Mouse (Mus musculus): ENCODE results near the gene Cwc25. TPM values are rescaled to one million over a fixed set of nuclear protein-coding genes. Genes with fewer than 3 reads are reported as not detected.
A peak's percentile ranks its signal among the peaks of the same experiment; 100 is the strongest.
"Not testable (repeated sequence)": the region's sequence is repeated elsewhere in the genome, so short reads cannot be mapped to it uniquely, and the experiment has no call there.

Cwc25 gene
- total RNA-seq, 2 experiments from 2014 or later: 18.7 to 19.9 TPM

GRCm38 (mm10) chr11:97734810-97735209 lies 31.5 kb downstream of the Cwc25 start:
- DNase-seq (ENCODE audit: low spot score in 2 of 2): not testable (repeated sequence)

- DNase-seq (ENCODE audit: low spot score in 2 of 2): no peak
Observed at GRCm38 (mm10) chr11:97733689-97734088, 32.7 kb downstream of the Cwc25 start.

GRCm38 (mm10) chr11:97728730-97729129 lies 37.6 kb downstream of the Cwc25 start:
- DNase-seq (ENCODE audit: low spot score in 2 of 2): no peak

GRCm38 (mm10) chr11:97728311-97728710 lies 38.0 kb downstream of the Cwc25 start:
- no peak for DNase-seq (ENCODE audit: low spot score in 2 of 2)

- DNase-seq (ENCODE audit: low spot score in 2 of 2): no peak
Observed at GRCm38 (mm10) chr11:97723709-97724108, 42.6 kb downstream of the Cwc25 start.

- DNase-seq (ENCODE audit: low spot score in 2 of 2): no peak
Observed at GRCm38 (mm10) chr11:97721338-97721737, 45.0 kb downstream of the Cwc25 start.

GRCm38 (mm10) chr11:97719041-97719440 lies 47.3 kb downstream of the Cwc25 start:
- no peak for DNase-seq (ENCODE audit: low spot score in 2 of 2)

GRCm38 (mm10) chr11:97718281-97718860 lies 48.0 kb downstream of the Cwc25 start:
- DNase-seq (ENCODE audit: low spot score in 2 of 2): no peak

GRCm38 (mm10) chr11:97717369-97718280 lies 48.7 kb downstream of the Cwc25 start:
- no peak for DNase-seq (ENCODE audit: low spot score in 2 of 2)

GRCm38 (mm10) chr11:97716021-97716420 lies 50.3 kb downstream of the Cwc25 start:
- no peak for DNase-seq (ENCODE audit: low spot score in 2 of 2)

GRCm38 (mm10) chr11:97714784-97715760 lies 51.3 kb downstream of the Cwc25 start:
- peak in 1 of 2 experiments; percentile 25 for DNase-seq (ENCODE audit: low spot score in 2 of 2)

GRCm38 (mm10) chr11:97714356-97714755 lies 52.0 kb downstream of the Cwc25 start:
- DNase-seq (ENCODE audit: low spot score in 2 of 2): no peak

- DNase-seq (ENCODE audit: low spot score in 2 of 2): no peak
Observed at GRCm38 (mm10) chr11:97713896-97714295, 52.5 kb downstream of the Cwc25 start.

- no peak for DNase-seq (ENCODE audit: low spot score in 2 of 2)
Observed at GRCm38 (mm10) chr11:97712286-97712685, 54.1 kb downstream of the Cwc25 start.

- DNase-seq (ENCODE audit: low spot score in 2 of 2): no peak
Observed at GRCm38 (mm10) chr11:97711200-97711900, 55.0 kb downstream of the Cwc25 start.

- not testable (repeated sequence) for DNase-seq (ENCODE audit: low spot score in 2 of 2)
Observed at GRCm38 (mm10) chr11:97710067-97710466, 56.3 kb downstream of the Cwc25 start.

- peak; percentile 99 to 100 for DNase-seq (ENCODE audit: low spot score in 2 of 2)
Observed at GRCm38 (mm10) chr11:97703039-97703826, 63.1 kb downstream of the Cwc25 start, which contains the start of gene Psmb3. Gene Psmb3, plus strand, starts transcription at chr11:97703399.

GRCm38 (mm10) chr11:97702393-97702745 lies 64.0 kb downstream of the Cwc25 start:
- DNase-seq (ENCODE audit: low spot score in 2 of 2): peak; percentile 89

- no peak for DNase-seq (ENCODE audit: low spot score in 2 of 2)
Observed at GRCm38 (mm10) chr11:97701581-97702392, 64.6 kb downstream of the Cwc25 start.
